Mouse (Mus musculus): ENCODE results near the gene Gm4175. TPM values are rescaled to one million over a fixed set of nuclear protein-coding genes. Genes with fewer than 3 reads are reported as not detected.
"Not testable (repeated sequence)": the region's sequence is repeated elsewhere in the genome, so short reads cannot be mapped to it uniquely, and the experiment has no call there.

The Gm4175 gene
- polyA plus RNA-seq (2014; fragmentation: Nextera tagmentation; extraction: Ambion mirVana) = not detected in 2 replicates

GRCm38 (mm10) chr7:21761375-21761774 lies at the start of gene Gm4175:
Gene Gm4175 (minus strand): TSS chr7:21761475.
- not testable (repeated sequence) for ATAC-seq (ENCODE audit: insufficient read depth); H3K4me3 ChIP-seq (ENCODE audit: low read depth, low read length); H3K4me2 ChIP-seq; H3K4me1 ChIP-seq (ENCODE audit: insufficient read depth); H3K27me3 ChIP-seq (ENCODE audit: insufficient read depth, low read length); H3K9ac ChIP-seq; H3K9me3 ChIP-seq (ENCODE audit: low read depth, low read length); H3K36me3 ChIP-seq (ENCODE audit: insufficient read depth); DNase-seq; H3K27ac ChIP-seq (ENCODE audit: low read depth)
- WGBS = no CpG with 5 or more reads among the region's 5 CpGs

GRCm38 (mm10) chr7:21796628-21797027 lies 35.4 kb upstream of the Gm4175 start, which contains the start of gene Gm4177:
Gene Gm4177 (minus strand): TSS chr7:21796728.
- H3K27ac ChIP-seq (ENCODE audit: low read depth); H3K36me3 ChIP-seq (ENCODE audit: insufficient read depth); H3K9me3 ChIP-seq (ENCODE audit: low read depth, low read length); ATAC-seq (ENCODE audit: insufficient read depth); H3K4me3 ChIP-seq (ENCODE audit: low read depth, low read length); H3K9ac ChIP-seq; DNase-seq; H3K27me3 ChIP-seq (ENCODE audit: insufficient read depth, low read length); H3K4me2 ChIP-seq; H3K4me1 ChIP-seq (ENCODE audit: insufficient read depth): not testable (repeated sequence)
- no CpG with 5 or more reads among the region's 3 CpGs for WGBS

Other genes with a start within 250 kb of the Gm4175 start
- not detected in 2 replicates for gene Vmn1r130, start 249.7 kb downstream of the Gm4175 start, polyA plus RNA-seq (2014; fragmentation: Nextera tagmentation; extraction: Ambion mirVana)
- gene Vmn1r131, start 215.4 kb downstream of the Gm4175 start, polyA plus RNA-seq (2014; fragmentation: Nextera tagmentation; extraction: Ambion mirVana) = not detected in 2 replicates
- not detected in 2 replicates for gene Vmn1r132, start 147.4 kb downstream of the Gm4175 start, polyA plus RNA-seq (2014; fragmentation: Nextera tagmentation; extraction: Ambion mirVana)
- gene Gm4177, start 35.3 kb upstream of the Gm4175 start, polyA plus RNA-seq (2014; fragmentation: Nextera tagmentation; extraction: Ambion mirVana) = not detected in 2 replicates
- gene Vmn1r135, start 70.9 kb upstream of the Gm4175 start, polyA plus RNA-seq (2014; fragmentation: Nextera tagmentation; extraction: Ambion mirVana) = not detected in 2 replicates
- gene Gm5725, start 82.8 kb upstream of the Gm4175 start, polyA plus RNA-seq (2014; fragmentation: Nextera tagmentation; extraction: Ambion mirVana) = not detected in 2 replicates
- not detected in 2 replicates for gene Gm5891, start 159.8 kb upstream of the Gm4175 start, polyA plus RNA-seq (2014; fragmentation: Nextera tagmentation; extraction: Ambion mirVana)
- not detected in 2 replicates for gene Vmn1r137, start 233.1 kb upstream of the Gm4175 start, polyA plus RNA-seq (2014; fragmentation: Nextera tagmentation; extraction: Ambion mirVana)